Mouse (Mus musculus) layer of hippocampus, adult 2 months (tissue): Measurements from ENCODE around the gene Naa20. TPM values are rescaled to one million over a fixed set of nuclear protein-coding genes. Genes with fewer than 3 reads are reported as not detected.
"Not testable (repeated sequence)": the region's sequence is repeated elsewhere in the genome, so short reads cannot be mapped to it uniquely, and the experiment has no call there.

Experiments
- DNase-seq, 2 experiments: peaks; one replicate each; pipeline ENCODE4 v3.0.0; 2022; ENCODE audit warnings: low spot score in 2 of 2
- H3K27ac ChIP-seq: fragments of 200-600 bp; 2 replicates; pipeline ENCODE4 v1.8.1; 2022
- H3K4me3 ChIP-seq: fragments of 200-600 bp; 2 replicates; pipeline ENCODE4 v1.8.1; 2022; ENCODE audit warnings: mild to moderate bottlenecking
- CTCF ChIP-seq: fragments of 200-600 bp; conservative IDR thresholded peaks from 2 replicates; pipeline ENCODE4 v1.8.1; 2022; ENCODE audit warnings: antibody characterized with exemption, mild to moderate bottlenecking, moderate library complexity
- total RNA-seq, 2 experiments: library from RNA; stranded (reverse); gene quantifications; 2 replicates each; pipeline ENCODE4 v1.2.3; 2021

Naa20 gene
- total RNA-seq, 2 experiments from 2014 or later = 64.5 to 66.8 TPM

DNA sequence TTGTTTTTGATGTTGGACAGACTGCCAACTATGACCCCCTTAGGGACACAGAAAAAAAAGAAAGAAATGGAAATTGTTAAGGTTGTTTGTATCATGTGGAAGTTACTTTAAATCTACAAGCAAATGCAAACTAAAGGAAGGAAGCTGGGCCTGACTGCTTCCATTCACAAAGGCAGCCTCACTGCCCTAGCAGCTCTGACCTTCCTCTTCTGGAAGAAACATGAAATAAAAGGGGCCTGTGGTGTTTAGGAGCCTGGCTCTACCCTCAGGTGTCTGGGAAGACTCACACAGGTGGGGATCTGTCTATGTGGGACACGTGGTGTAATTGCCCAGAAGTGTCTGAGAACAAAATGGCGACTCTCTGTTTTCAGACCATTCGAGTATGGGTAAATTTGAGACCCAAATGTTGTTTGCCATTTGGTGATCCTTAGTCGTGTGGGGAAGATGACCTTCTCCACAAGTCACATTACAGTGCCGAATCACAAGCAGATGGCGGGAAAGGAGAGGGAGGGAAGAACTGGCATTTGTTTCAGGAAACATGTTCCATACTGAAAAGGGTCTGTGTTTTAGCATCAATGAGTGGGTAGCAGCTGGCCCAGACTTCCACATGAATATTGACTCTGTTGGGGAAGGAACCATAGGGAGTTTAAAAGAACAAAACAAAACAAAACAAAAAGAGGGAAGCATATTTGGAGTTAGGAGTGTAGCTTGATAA lies 13.0 kb upstream of the Naa20 start:
- H3K27ac ChIP-seq = peak overlapping the region; percentile 81
- H3K4me3 ChIP-seq = no peak overlapping the region
- DNase-seq = peak; percentile 36 to 51
- no peak for TF ChIP-seq CTCF

DNA sequence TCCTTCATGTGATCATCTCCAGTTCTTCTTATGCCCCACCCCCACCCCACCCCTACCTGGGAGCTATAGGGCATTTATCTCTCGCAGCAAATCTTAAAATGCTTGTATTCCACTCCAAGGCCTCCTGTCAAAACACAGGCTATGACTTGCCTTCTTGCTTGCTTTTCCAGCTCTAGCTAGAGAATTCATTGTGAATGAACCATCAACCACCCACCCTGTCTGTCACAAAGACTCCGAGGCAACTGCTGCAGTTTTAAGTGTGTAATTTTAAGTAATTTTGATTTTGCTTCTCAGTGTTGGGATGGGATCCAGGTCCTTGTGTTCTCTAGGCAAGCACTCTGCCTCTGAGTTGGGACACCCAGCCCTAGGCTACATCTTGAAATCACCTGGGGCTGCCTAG lies 11.3 kb upstream of the Naa20 start:
- Histone ChIP-seq H3K4me3 (no peak overlapping the region), H3K27ac (no peak overlapping the region)
- DNase-seq = no peak
- TF ChIP-seq CTCF = no peak

DNA sequence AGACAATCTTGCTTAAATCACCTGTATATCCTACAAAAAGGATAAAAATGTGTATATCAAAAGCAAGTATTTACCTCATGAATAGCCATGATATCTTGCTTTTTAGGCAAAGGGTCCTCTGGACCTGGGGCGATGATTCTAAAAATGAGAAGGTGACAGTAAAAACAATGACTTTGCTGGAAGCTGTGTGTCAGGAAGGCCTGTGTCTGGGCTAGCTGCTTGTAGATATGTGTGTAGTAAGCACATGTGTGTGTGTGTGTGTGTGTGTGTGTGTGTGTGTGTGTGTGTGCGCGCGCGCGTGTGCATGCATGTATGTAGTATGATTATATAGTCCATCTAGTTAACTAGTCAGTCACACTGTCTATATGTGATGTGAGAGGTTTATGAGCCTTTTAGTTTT lies 8.1 kb upstream of the Naa20 start:
- no peak for TF ChIP-seq CTCF
- Histone ChIP-seq H3K27ac (no peak overlapping the region), H3K4me3 (no peak overlapping the region)
- no peak for DNase-seq

DNA sequence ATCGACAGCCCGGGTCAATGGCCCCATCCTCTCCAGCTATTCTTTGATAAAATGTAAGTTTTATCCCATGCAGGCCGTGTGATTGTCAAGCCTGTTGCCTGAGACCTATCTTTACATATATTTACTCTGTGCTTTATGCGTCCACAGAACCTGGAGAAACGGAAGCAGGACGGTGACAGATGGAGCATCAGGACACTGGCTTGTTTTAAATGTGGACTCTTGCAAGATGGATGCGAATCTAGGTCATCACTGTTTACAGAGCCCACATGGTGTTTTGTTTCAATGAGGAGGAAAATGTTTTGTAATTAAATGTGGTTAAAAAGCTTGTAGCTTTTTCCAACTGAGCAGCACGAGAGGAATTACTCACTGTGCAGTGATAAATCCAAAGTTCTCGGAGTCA lies 3.8 kb upstream of the Naa20 start:
- Histone ChIP-seq H3K4me3 (no peak overlapping the region), H3K27ac (no peak overlapping the region)
- no peak for TF ChIP-seq CTCF
- DNase-seq = no peak

DNA sequence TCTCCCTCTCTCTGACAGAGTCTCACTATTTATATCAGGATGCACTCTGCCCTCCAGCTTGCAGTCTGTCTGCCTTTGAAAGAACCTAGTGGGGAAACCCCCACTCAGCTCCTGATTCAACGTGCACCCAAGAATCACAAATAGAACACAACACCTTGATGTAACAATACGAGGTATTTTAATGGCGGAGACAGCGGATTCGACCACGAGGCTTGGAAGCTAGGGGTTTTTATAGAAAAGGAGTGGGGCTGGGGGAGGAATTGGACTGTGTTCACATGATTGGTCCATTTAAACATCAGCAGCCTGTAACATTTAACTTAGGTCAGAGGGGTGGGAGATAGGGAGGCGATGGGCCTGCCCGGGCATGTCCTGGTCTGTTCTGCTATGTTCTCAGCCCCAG lies 1.6 kb upstream of the Naa20 start:
- not testable (repeated sequence) for DNase-seq, H3K27ac ChIP-seq, H3K4me3 ChIP-seq

DNA sequence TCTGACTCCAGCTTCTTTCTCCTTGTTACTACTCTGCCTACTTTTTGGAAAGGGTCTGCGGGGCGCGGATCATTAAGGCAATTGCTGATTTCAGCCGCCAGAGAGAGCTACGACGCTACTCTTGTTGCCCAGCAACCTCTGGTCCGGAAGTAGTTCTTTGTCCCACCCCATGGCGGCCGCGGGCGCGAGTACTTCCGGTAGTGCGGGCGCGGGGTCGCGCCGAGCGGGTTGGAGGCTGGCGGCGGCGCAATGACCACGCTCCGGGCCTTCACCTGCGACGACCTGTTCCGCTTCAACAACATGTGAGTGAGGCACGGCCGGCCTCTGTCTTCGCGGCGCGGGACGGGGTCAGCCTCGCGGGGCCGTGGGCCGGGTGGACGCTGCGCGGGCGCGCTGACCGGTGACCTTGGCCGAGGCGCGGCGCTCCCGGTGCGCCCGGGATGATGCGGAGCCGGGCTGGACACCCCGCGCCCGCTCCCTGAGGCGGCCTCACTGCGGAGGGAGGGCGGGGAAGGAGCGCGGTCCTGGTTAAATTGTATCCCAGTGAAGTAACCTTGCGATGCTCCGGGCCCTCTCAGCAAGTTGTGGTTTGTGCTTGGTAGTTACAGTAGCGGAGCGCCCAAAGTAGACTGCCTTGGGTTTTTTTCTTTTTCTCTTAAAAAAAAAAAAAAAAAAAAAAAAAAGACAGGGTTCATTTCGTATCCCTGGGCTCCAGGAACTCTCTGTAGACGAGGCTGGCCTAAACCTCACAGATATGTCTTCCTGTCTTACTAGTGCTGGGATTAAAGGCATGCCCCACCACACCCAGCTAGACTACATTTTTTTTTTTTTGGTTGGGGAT lies 1.4 kb downstream of the Naa20 start:
- peak; percentile 88 for TF ChIP-seq CTCF
- Histone ChIP-seq H3K27ac (peak overlapping the region; percentile 94), H3K4me3 (peak overlapping the region; percentile 87)
- DNase-seq = peak; percentile 90 to 93

DNA sequence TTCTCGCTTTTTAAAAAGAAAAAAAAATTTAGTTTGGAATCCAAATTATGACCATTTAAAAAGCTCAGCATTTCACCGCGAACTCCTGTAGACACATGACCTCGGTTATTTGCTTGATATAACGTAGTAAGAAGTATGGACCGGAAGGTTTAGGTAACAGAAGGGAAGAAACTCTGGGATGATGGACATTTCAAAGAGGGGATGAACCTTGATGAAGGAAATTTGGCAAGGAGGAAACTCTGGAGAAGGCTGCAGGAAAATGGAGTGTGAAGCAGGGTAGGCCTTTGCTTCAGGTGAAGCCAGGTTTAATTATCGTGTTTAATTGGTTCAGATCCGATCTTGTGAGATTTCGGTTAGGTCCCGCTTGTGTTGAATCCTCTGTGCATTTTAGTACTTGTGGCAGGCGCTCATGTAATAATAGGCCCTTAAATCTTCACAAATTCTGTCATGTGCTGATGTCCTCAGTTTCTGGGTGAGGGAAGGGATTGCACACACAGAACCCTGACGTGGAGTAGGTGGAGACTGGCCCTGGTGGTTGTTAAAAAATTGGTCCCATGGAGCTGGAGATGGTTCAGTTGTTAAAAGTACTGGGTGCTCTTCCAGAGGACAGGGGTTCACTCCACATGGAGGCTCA lies 2.2 kb downstream of the Naa20 start:
- DNase-seq = no peak
- H3K27ac ChIP-seq = peak overlapping the region; percentile 94
- peak overlapping the region; percentile 87 for H3K4me3 ChIP-seq
- TF ChIP-seq CTCF = no peak

DNA sequence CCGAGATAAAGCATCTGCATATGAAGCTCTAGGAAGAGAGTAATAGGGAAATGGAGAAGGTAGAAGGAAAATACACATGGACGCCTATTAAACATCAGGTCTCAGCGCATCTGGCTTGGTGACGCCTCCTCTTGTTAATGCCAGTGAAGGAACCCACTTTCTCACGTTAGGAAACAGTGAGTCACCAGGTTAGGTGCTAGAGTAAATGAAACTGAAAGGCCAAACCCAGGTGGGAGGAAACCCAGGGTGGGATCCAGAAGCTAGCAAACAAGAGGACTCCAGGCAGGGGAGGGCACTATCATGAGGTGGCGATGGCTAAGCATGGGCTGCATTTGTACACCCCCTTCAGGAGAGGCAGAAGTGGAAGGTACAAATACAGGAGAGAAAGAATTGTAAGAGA lies 3.3 kb downstream of the Naa20 start:
- no peak for DNase-seq
- TF ChIP-seq CTCF = no peak
- no peak overlapping the region for H3K27ac ChIP-seq

DNA sequence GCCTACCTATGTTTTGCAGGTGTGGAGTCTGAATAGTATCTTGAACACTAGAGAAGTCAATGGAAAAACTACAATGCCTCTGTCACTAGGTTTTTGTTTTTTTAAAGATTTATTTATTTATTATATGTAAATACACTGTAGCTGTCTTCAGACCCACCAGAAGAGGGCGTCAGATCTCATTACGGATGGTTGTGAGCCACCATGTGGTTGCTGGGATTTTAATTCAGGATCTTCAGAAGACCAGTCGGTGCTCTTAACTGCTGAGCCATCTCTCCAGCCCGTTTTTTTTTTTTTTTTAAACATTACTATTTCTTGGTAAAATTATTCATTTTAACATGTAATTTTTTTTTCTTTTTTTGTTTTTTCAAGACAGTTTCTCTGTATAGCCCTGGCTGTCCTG lies 4.0 kb downstream of the Naa20 start:
- DNase-seq, H3K27ac ChIP-seq, H3K4me3 ChIP-seq: not testable (repeated sequence)
- peak; percentile 73 for TF ChIP-seq CTCF

More for the DNA sequence above, 3.3 kb downstream of the Naa20 start:
- no peak overlapping the region for H3K4me3 ChIP-seq

DNA sequence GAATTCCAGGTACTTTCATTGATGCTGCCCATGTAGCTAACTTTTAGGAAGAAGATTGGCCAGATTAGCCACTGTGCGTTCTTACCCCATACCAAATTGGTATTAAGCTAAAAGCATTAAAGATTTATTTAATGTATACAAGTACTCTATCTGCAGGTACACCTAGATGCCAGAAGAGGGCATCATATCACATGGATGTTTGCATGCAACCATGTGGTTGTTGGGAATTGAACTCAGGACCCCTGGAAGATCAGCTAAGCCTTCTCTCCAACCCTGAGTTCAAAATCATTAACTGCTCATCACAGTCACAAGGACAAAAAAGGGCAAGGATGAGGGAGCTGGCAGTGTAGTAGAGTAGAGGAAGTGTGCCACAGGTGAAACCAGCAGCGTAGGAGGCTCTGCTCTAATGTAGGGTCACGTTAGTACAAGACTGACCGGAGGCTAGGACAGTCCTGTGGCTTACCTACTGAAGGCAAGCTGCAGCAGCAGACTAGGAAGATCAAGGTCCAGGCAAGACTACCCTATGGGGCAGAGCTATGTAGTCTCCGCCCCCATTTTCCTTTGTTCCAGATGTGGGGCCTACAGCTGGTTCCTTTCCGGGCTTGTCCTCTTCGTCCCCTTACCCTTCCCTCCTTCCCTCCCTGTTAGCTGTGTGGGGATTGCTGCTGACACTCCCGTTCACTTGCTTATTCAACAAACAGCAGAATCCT lies 19.2 kb downstream of the Naa20 start:
- TF ChIP-seq CTCF = peak; percentile 67
- DNase-seq = no peak
- Histone ChIP-seq H3K4me3 (no peak overlapping the region), H3K27ac (no peak overlapping the region)

DNA sequence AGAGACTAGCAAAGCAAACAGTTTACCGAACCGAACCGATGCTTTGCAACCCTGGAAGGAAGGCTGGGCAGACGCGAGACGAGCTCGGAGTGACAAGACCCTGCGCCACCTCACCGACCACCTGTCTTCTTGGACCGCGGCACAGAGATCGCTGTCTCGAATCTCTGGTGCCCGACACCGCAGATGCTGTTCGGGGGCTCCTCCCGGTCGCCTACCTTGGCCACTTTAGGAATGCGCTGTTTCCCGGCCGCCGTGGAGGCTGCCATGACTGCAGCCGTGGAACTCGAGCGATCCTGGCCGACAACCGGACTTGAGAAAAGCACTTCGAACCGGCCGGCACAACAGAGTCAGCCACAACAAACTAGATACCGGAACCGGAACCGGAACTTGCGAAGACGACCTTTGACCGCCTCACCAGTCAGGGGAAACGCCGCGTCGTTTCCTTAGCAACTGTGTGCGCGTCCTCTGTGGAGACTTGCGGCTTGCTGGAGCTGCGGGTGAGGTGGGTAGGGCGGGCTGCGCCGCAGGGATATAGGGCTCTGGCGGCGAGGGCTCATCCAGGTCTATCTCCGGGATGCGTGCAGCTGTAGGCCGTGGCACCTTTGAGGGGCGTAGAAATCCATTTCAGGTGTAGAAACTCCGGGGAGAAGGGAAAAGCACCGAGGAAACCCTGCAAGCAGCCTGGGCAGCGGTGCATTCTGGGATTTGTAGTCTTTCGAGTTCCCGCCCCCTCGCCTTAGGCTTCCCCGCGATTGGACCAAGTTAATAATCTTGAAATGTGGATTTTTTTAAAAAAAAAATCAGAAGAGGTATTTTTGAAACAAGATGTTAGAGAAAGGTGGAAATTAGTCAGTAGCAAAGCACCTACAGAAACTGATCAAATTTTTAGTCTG lies 32.7 kb downstream of the Naa20 start, which contains the start of the genes Cfap61 and Crnkl1:
TSS of gene Cfap61 (plus strand) at position 446 of the 893 bp plus-strand sequence.
TSS of gene Crnkl1 (minus strand) at position 676 of the 893 bp plus-strand sequence.
- Histone ChIP-seq H3K27ac (peak within 1 kb of the TSS; percentile 83), H3K4me3 (peak within 1 kb of the TSS; percentile 81)

DNA sequence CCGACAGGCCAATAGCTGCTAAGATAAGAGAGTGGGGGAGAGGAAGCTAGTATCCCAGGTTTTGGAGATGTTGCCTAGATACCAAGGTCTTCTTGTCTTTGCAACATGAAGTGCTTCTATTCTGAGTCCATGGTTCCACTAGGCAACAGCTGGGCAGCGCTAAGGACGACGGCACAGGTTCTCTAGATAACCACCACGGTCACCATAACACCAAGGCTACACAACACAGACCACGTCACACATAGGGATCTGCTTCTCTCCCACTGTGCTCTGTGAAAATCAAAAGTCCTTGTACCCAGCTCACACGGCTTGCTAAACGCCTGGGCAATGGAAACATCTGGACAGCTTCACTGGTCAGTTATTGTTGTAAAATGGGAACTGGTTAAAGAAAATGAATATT lies 35.1 kb downstream of the Naa20 start:
- H3K4me3 ChIP-seq = no peak overlapping the region
- TF ChIP-seq CTCF = no peak
- no peak overlapping the region for H3K27ac ChIP-seq
- no peak for DNase-seq

More for the DNA sequence above, 32.7 kb downstream of the Naa20 start, which contains the start of the genes Cfap61 and Crnkl1:
- DNase-seq = peak; percentile 93 to 94
- TF ChIP-seq CTCF = no peak
